In the genomic region with DNA sequence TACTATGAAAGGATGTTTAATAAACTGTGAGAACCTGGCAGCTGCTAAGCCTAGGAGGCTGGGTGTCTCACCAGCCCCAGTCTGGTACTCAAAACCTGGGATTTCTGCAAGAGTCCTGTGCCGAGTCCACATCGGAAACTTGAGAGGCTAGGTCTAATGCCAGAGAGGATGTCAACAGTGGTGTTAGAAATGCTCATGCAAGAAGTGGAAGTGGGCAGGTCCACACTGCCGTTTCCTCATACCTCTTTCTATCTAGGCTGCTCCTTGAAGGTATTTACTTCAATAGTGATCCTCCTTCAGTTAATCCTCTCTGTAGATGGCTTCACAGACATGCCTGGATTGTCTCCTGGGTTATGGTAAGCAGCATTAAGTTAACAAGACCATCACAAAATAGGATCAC, we compare ENCODE assay signal across 23 mouse cellular contexts.
DNase-seq lines count a peak whose midpoint lies in the region; ATAC-seq and TF ChIP-seq lines count a peak whose summit lies in the region.
"Had no signal": no experiment of that assay in that cellular context is flagged by ENCODE, and none has a peak within 500 bp of the region (broad histone marks: within the 10 kb centered on the region; RNA-seq: fewer than 3 reads in every experiment).

No protein-coding gene starts in this region.

- WGBS in lung, postnatal 0 days: 53% methylated on average over 3 of the region's 3 CpGs
- WGBS in forebrain, embryonic 14.5 days: 91% methylated on average over 3 of the region's 3 CpGs

- H3K36me3 ChIP-seq in lung, postnatal 0 days (ENCODE audit: insufficient read depth, low read length): no peaks in the 10 kb centered on the region
- no peaks in the 10 kb centered on the region for H3K36me3 ChIP-seq in forebrain, embryonic 14.5 days (ENCODE audit: control insufficient read depth, insufficient read depth, low read length)
- H3K36me3 ChIP-seq: embryonic facial prominence, embryonic 10.5 days; embryonic facial prominence, embryonic 12.5 days; G1E had no signal

- no peak for TF ChIP-seq CTCF in lung, postnatal 0 days (IDR thresholded peaks at IDR 0.05)

- DNase-seq in heart, adult 11 months: peak; percentile 50
- DNase-seq in heart, adult 18-20 months: no peak
- peak; percentile 23 for DNase-seq in lung, postnatal 36 days
- no peak for DNase-seq in lung, postnatal 0 days (ENCODE audit: low spot score)
- DNase-seq in forebrain, embryonic 14.5 days (ENCODE audit: low spot score): no peak
- DNase-seq: adrenal gland, adult 8-10 months; adrenal gland, postnatal 14 days; adrenal gland, postnatal 36 days; B cell, adult 2 months; cerebellum, adult 11-12 months; cerebellum, adult 2 months; cerebellum, adult 9-10 months; cerebellum, postnatal 10 days; cerebellum, postnatal 25 days had no signal

- ATAC-seq in lung, postnatal 0 days: no peak
- no peak for ATAC-seq in forebrain, embryonic 14.5 days
- ATAC-seq: activated CD4-positive, CD25-positive, alpha-beta regulatory T cell, adult 4 months; CD4-positive, CD25-positive, alpha-beta regulatory T cell, adult 4 months; forebrain, embryonic 13.5 days; forebrain, embryonic 16.5 days; Patski had no signal

- no peaks in the 10 kb centered on the region for H3K27me3 ChIP-seq in lung, postnatal 0 days (replicated peaks; ENCODE audit: insufficient read depth, low read length)
- no peaks in the 10 kb centered on the region for H3K27me3 ChIP-seq in forebrain, embryonic 14.5 days (replicated peaks; ENCODE audit: control insufficient read depth, insufficient read depth, low read length)
- H3K27me3 ChIP-seq: CH12.LX; embryonic facial prominence, embryonic 12.5 days; forebrain, embryonic 13.5 days; Patski had no signal

- H3K9me3 ChIP-seq in lung, postnatal 0 days (ENCODE audit: low read length): no peaks in the 10 kb centered on the region
- H3K9me3 ChIP-seq in forebrain, embryonic 14.5 days (replicated peaks; ENCODE audit: control insufficient read depth, low read length): no peaks in the 10 kb centered on the region
- H3K9me3 ChIP-seq: embryonic facial prominence, embryonic 10.5 days; embryonic facial prominence, embryonic 12.5 days; forebrain, embryonic 13.5 days; G1E had no signal

- no peak overlapping the region for H3K27ac ChIP-seq in lung, postnatal 0 days (ENCODE audit: low read length)
- no peak overlapping the region for H3K27ac ChIP-seq in forebrain, embryonic 14.5 days (ENCODE audit: low read depth, low read length)
- H3K27ac ChIP-seq: embryonic facial prominence, embryonic 10.5 days; embryonic facial prominence, embryonic 12.5 days; forebrain, embryonic 13.5 days had no signal

- H3K4me2 ChIP-seq in lung, postnatal 0 days (replicated peaks; ENCODE audit: low read depth, low read length): no peak overlapping the region
- no peak overlapping the region for H3K4me2 ChIP-seq in forebrain, embryonic 14.5 days (ENCODE audit: low read length)
- H3K4me2 ChIP-seq: embryonic facial prominence, embryonic 12.5 days; forebrain, embryonic 13.5 days had no signal

- H3K9ac ChIP-seq in lung, postnatal 0 days (replicated peaks; ENCODE audit: low read depth): no peak overlapping the region
- H3K9ac ChIP-seq in forebrain, embryonic 14.5 days (ENCODE audit: low read length): no peak overlapping the region
- H3K9ac ChIP-seq: embryonic facial prominence, embryonic 12.5 days; forebrain, embryonic 13.5 days had no signal

- no peaks in the 10 kb centered on the region; the same call in 1 of the 2 replicates for H3K4me1 ChIP-seq in lung, postnatal 0 days (ENCODE audit: insufficient read depth, low read depth, low read length)
- H3K4me1 ChIP-seq in forebrain, embryonic 14.5 days (ENCODE audit: control insufficient read depth, insufficient read depth, low read length): no peaks in the 10 kb centered on the region
- H3K4me1 ChIP-seq: embryonic facial prominence, embryonic 10.5 days; embryonic facial prominence, embryonic 12.5 days; forebrain, embryonic 13.5 days had no signal

- no peak overlapping the region for H3K4me3 ChIP-seq in lung, postnatal 0 days (ENCODE audit: low read depth, low read length)
- H3K4me3 ChIP-seq in forebrain, embryonic 14.5 days (ENCODE audit: low read depth, low read length): no peak overlapping the region
- H3K4me3 ChIP-seq: embryonic facial prominence, embryonic 10.5 days; embryonic facial prominence, embryonic 12.5 days; forebrain, embryonic 13.5 days had no signal

- TF ChIP-seq EP300 in lung, postnatal 0 days (IDR thresholded peaks at IDR 0.05): no peak

Comparison
In these comparisons a context has a peak if more than half of its experiments do, and no peak if none do; other contexts are left out.
1. DNase-seq: peak in heart, adult 11 months (single experiment) and lung, postnatal 36 days (single experiment); none in heart, adult 18-20 months (0 of 2), lung, postnatal 0 days (single experiment) and forebrain, embryonic 14.5 days (single experiment).